Mouse (Mus musculus): ENCODE data around the gene Klhl21. TPM values are rescaled to one million over a fixed set of nuclear protein-coding genes. Genes with fewer than 3 reads are reported as not detected.

Klhl21 gene
- total RNA-seq, 4 experiments from 2014 or later = 15.8 to 21.0 (median 19.3) TPM

GRCm38 (mm10) chr4:151995371-151996172 lies 13.0 kb upstream of the Klhl21 start:
- DNase-seq (ENCODE audit: low spot score in 2 of 2) = no peak

DNA sequence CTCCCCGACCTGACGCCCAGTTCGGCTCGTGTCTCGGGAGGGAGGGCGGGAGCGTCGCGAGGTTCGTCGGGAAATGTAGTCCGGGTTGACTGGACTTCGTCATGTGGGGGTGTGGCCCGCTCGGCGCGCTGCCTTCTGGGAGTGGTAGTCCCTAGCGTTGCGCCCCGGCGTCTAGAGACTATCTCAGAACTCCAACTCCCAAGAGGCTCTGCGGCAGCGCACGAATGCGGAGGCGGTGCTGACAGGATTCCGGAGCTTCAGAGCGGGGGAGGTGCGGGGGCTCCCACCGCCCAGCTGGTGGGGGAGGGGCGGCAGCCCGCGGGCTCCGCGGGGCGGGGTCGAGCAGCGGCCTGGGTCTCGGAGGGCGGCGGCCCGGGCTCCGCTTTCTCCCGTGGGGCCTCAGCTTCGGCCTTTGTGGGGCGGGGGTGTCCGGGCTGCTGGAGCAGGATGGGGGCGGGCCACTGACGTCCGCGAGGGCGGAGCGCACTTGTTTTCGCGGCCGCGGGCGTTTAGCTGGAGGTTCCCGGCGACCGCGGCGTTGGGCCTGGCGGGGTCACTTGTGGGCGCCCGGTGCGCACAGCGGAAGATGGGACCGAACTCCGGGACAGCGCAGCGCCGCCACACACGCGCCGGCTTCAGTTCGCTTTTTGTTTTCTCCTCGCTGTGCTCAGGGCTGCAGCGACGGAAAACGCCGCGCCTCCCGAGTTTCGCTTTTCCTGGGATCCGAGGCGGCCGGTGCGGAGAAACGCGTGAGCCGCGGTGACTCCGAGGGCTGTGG lies 12.2 kb upstream of the Klhl21 start, which contains the start of gene Phf13:
TSS of gene Phf13 (minus strand) at position 86 of the 778 bp plus-strand sequence.
- peak; percentile 89 to 99 for DNase-seq (ENCODE audit: low spot score in 2 of 2)

GRCm38 (mm10) chr4:151996951-151997222 lies 11.7 kb upstream of the Klhl21 start:
- no peak for DNase-seq (ENCODE audit: low spot score in 2 of 2)

DNA sequence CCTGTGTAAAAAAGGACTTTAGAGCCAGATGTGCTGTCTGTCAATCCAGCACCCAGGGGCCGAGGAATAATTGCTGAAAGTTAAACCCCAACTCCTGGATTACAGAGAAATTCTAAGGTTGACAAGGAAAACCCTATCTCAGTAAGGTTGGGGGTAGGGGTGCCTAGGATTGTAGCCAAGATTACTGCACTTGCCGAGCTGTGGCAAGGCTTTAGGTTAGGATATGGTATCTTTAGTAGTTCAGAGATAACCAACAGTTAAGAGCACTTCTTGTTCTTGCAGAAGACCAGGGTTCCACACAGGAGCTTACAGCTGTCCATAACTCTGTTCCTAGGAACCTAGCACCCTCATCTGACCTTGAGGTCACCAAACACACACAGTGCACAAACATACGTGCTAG lies 10.9 kb upstream of the Klhl21 start:
- no peak for DNase-seq (ENCODE audit: low spot score in 2 of 2)

- DNase-seq (ENCODE audit: low spot score in 2 of 2) = no peak
These were observed 9.1 kb upstream of the Klhl21 start for GRCm38 (mm10) chr4:151999481-151999880.

DNA sequence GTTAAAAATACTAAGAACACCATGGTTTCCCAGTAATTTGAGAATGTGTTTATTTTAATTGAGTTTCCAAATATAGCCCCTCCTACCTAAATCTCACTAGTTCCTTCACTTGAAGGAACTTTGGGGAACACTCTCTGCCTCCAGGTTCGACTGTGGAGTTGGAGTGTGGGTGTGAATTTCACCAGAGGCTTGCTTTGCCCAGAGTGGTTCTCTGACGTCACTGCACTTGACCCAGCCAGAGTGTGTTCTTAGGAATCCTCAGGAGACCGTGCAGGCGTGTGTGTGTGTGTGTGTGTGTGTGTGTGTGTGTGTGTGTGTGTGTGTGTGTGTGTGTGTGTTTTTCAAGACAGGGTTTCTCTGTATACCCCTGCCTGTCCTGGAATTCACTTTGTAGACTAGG lies 7.7 kb upstream of the Klhl21 start:
- DNase-seq (ENCODE audit: low spot score in 2 of 2) = no peak

GRCm38 (mm10) chr4:152001335-152001734 lies 7.3 kb upstream of the Klhl21 start:
- DNase-seq (ENCODE audit: low spot score in 2 of 2) = no peak

DNA sequence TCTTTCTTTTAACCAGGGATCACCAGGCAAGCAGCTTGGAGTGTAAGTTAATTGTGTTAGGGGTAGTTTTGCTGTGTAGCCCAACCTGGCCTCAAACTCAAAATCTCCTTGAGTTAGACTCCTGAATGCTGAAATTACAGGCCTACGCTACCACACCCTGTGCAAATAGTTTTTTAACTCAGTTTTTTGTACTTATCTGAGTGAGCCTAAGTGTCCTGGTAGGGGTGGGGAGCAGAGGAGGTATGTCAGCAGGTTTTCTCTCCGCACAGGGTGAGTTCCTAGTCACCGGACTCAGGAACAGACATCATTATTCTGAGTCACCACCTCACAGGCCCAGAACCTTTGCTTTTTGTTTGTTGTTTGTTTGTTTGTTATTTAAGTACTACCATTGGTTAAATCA lies 6.5 kb upstream of the Klhl21 start:
- no peak for DNase-seq (ENCODE audit: low spot score in 2 of 2)

DNA sequence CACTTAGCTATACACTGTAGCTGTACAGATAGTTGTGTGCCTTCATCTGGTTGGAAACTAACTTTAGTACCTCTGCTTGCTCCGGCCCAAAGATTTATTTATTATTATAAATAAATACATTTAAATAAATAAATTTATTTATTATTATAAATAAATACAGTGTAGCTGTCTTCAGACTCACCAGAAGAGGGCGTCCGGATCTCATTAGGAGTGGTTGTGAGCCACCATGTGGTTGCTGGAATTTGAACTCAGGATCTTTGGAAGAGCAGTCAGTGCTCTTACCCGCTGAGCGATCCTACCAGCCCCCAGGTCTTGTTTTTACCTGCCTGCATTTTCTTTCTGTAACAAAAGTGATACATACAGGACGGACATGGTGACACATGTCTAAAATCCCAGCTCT lies 2.5 kb upstream of the Klhl21 start:
- DNase-seq (ENCODE audit: low spot score in 2 of 2) = no peak

DNA sequence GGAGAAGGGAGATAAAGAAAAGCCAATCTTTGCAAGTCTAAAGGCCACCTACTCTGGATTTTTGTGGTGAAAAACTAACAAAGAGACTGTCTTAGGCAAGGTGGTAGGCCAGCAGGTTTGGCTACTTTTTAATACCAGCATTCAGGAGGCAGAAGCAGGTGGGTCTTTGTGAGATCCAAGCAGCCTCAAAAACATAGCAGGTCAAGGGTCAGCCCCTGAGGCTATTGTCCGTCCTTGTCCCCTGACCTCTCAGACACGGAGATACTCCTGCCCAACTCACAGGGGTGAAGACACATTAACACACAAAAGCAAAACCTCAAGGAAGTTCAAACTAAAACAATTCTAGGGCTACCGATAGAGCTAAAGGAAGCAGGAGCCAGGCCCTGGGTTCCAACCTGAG lies 1.8 kb upstream of the Klhl21 start:
- no peak for DNase-seq (ENCODE audit: low spot score in 2 of 2)

- no peak for DNase-seq (ENCODE audit: low spot score in 2 of 2)
These were observed 989 bp upstream of the Klhl21 start for GRCm38 (mm10) chr4:152007481-152008147.

DNA sequence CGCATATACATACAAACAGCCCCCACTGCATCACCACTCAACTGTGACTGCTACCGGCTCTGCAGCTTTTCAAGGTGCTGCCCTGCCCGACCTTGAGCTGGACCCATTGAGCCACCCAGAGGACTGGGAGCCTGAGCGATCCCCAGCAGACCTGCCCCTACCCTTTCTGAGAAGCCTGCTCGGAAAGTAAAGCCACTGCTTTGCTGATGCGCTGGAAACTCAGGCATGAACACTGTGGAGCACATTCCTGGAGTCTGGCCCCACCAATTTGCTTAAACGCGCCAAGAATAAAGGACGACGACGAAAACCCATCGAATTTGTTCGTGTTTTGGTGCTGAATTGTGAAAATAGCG lies 479 bp upstream of the Klhl21 start:
- no peak for DNase-seq (ENCODE audit: low spot score in 2 of 2)

DNA sequence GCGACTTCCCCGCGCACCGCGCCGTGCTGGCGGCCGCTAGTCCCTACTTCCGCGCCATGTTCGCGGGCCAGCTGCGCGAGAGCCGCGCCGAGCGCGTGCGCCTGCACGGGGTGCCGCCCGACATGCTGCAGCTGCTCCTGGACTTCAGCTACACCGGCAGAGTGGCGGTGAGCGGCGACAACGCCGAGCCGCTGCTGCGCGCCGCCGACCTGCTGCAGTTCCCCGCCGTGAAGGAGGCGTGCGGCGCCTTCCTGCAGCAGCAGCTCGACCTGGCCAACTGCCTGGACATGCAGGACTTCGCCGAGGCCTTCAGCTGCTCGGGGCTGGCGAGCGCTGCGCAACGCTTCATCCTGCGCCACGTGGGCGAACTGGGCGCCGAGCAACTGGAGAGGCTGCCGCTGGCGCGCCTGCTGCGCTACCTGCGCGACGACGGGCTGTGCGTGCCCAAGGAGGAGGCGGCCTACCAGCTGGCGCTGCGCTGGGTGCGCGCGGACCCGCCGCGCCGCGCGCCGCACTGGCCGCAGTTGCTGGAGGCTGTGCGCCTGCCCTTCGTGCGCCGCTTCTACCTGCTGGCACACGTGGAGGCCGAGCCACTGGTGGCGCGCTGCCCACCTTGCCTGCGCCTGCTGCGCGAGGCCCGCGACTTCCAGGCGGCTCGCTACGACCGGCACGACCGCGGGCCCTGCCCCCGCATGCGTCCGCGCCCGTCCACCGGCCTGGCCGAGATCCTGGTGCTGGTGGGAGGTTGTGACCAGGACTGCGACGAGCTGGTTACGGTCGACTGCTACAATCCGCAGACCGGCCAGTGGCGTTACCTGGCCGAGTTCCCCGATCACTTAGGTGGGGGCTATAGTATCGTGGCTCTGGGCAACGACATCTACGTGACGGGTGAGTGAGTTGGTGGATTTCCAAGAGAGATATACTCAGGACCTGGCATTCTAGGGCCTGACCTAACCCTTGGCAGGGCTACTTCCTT lies 761 bp downstream of the Klhl21 start:
- peak; percentile 57 to 85 for DNase-seq (ENCODE audit: low spot score in 2 of 2)

DNA sequence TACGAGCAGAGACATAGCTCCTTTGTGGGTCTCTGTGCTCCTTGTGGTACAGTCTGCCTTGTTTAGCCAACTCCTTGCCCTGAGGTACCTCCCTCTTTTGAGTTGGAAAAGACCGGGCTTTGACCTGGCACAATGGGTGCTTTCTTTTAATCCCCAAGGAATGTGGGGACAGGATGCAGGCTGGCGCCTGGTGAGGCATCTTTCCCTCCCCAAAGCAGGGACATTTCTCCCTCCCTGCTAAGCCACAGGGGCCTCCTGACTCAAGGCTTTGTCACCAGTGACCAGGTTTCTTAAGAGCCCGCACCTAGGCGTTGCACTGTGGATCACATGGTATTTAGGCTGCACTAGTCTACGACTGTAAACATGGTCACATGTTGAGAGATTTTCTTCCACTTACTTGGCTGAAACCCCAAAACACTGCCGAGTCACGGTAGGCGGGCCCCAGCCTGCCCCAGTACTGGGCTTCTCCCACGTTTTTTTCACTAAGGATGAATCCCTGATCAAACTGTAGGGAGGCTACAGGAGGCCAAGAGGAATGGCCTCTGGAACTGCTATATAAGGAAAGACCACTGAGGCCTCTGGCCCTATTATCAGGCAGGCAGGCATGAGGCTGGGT lies 1.6 kb downstream of the Klhl21 start:
- no peak for DNase-seq (ENCODE audit: low spot score in 2 of 2)

DNA sequence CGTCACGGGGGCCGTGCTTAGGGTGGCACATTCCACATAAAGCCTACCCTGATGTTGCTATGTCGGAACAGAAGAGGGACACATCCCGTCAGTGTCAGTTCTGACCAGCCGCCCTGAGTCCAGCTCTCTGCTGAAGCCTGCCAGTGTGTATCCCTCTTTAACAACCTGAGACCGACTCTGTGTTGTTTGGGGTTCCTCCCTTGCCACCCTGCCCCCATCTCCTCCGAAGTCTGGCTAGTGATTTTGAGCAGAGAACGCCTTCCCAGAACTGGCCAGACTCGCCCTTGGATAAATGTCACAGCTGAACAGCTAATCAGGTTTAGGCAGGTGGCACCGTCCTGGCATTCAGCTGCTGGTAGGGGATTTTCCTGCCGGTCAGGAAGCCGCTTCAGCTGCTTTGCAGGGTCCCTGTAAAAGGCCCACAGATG lies 2.1 kb downstream of the Klhl21 start:
- no peak for DNase-seq (ENCODE audit: low spot score in 2 of 2)

DNA sequence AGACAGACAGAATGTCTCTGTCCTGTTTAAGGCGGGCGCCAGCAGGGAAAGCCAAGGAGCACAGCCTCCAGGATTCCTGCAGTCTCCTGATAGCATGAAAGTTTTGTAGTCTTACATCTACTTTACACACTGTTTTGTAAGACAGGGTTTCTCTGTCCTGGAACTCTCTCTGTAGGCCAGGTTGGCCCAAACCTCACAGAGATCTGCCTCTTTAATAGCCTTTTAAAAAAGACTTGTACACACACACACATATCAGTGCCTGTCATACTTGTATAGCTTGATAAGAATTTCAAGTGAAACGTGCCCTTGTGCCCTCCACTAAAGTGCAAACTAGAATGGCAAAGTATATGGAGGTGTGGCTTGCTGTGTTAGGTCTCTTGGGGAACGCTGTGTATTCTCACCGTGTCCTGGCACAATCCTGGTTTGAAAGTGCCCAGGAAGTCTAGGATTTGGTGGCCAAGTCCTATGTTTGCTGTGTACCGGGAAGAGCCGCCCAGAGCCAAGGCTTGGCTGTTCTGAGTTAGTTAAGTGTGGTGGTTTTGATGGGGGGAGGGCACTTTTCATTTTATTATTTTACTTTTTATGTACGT lies 2.7 kb downstream of the Klhl21 start:
- DNase-seq (ENCODE audit: low spot score in 2 of 2) = no peak

- no peak for DNase-seq (ENCODE audit: low spot score in 2 of 2)
These were observed 3.5 kb downstream of the Klhl21 start for GRCm38 (mm10) chr4:152012109-152012508.

DNA sequence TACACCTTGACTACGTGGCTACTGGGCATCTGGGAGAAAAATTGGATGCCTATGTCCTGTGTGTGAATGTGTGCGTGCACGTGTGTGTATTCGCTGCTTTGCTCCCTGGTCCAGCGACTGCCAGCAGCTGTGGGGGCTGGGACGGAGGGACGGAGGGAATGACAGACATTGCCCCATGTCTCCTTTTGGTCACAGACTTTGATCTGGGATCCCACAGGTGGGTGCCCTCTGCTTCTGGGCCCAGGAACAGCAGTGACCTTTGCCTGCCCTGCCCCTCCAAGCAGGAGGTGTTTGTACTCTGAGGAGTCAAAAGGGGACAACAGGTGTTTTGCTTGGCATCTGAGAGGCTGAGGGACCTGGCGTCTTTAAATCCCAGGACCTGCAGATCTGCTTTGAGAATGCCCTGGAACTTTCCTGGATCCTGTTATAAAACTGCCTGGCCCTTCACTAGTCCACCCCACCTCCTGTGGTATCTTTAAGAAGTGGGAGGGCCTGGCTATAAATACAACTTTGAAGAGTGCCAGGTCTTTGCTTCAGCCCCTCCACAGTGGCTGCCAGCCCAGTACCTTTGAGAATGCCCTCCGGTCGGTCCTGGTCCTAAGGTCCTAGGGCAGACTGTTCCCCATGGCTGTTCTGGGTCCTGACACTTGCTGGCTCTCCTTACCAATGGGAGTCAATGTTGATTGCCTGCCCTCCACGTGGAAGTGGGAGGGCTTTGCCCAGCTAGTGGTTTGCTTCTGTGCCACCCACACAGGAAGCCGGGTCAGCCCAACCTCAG lies 4.6 kb downstream of the Klhl21 start:
- DNase-seq (ENCODE audit: low spot score in 2 of 2) = no peak

DNA sequence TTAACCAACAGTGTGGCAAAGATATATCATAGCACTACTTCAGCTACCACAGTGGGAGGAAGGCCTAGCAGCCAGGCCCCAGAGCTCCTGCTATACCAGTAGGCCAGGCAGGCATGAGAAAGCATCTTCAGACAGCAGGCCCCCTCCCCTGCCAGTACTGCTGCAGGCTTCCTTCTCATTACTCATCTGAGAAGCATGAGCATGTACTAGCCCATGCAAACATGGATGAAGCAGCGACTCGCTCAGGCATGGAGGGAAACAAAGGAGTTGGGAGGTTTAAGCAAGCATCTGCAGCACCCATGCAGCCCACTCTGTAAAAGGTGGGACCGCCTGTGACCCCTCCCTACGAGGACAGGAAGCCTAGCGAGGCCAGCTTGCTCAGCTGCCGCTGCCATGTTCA lies 10.5 kb downstream of the Klhl21 start:
- DNase-seq (ENCODE audit: low spot score in 2 of 2) = no peak

GRCm38 (mm10) chr4:152020024-152020423 lies 11.4 kb downstream of the Klhl21 start:
- DNase-seq (ENCODE audit: low spot score in 2 of 2) = no peak
